Mouse (Mus musculus) spleen, adult 2 months (tissue): ENCODE data around the gene Gipc1. TPM values are rescaled to one million over a fixed set of nuclear protein-coding genes. Genes with fewer than 3 reads are reported as not detected.

Experiments
- DNase-seq, 2 experiments: peaks; one replicate each; pipeline versions ENCODE4 v3.0.0 to v3.0.0-alpha.2; 2012 to 2021; ENCODE audit warnings: low spot score in 2 of 2, low read depth in 1 of 2
- H3K27ac ChIP-seq: fragments of 200-500 bp; 2 replicates; pipeline ENCODE4 v1.5.1; 2012; ENCODE audit warnings: low read length, inconsistent platforms; ENCODE audit not compliant: insufficient read depth
- H3K27me3 ChIP-seq: fragments of 200-500 bp; 2 replicates; pipeline ENCODE4 v1.6.1; 2012; ENCODE audit warnings: mild to moderate bottlenecking, moderate library complexity, low read length, inconsistent platforms; ENCODE audit not compliant: control insufficient read depth, insufficient read depth
- H3K36me3 ChIP-seq: fragments of 200-500 bp; 2 replicates; pipeline ENCODE4 v1.6.1; 2012; ENCODE audit warnings: mild to moderate bottlenecking, low read length, inconsistent platforms; ENCODE audit not compliant: control insufficient read depth, insufficient read depth
- H3K4me1 ChIP-seq: fragments of 200-500 bp; 2 replicates; pipeline ENCODE4 v1.6.1; 2011; ENCODE audit warnings: inconsistent platforms; ENCODE audit not compliant: control insufficient read depth, insufficient read depth, insufficient read length
- H3K4me3 ChIP-seq: fragments of 200-500 bp; 2 replicates; pipeline ENCODE4 v1.5.1; 2011; ENCODE audit warnings: mild to moderate bottlenecking, inconsistent platforms; ENCODE audit not compliant: insufficient read depth, insufficient read length; ENCODE audit errors: extremely low read depth
- CTCF ChIP-seq: fragments of 200-500 bp; IDR thresholded peaks from 2 replicates; pipeline ENCODE4 v1.5.1; 2011; ENCODE audit warnings: mild to moderate bottlenecking, inconsistent platforms; ENCODE audit not compliant: insufficient read depth, insufficient read length, insufficient replicate concordance; ENCODE audit errors: extremely low read depth
- POLR2A ChIP-seq: fragments of 200-500 bp; IDR thresholded peaks from 2 replicates; pipeline ENCODE4 v1.6.1; 2011; ENCODE audit warnings: low read depth, low read length, inconsistent platforms
- WGBS: fragments of 180-500 bp; shearing (Covaris S2); methylation state at CpG from one replicate; pipeline ENCODE4 v1.1.7; 2018; 5-methylcytosine and 5-hydroxymethylcytosine counted together
- polyA plus RNA-seq: library from polyadenylated mRNA; depleted of rRNA; stranded (reverse); fragments of >200 nt; gene quantifications from 2 replicates; pipeline ENCODE4 v1.2.3, GENCODE M21; 2012

Gene Gipc1
- polyA plus RNA-seq, 1 experiment = 27.7 TPM

GRCm38 (mm10) chr8:83665969-83666865, 13.7 kb downstream of the Gipc1 start, which contains the start of gene Ptger1:
Gene Ptger1, plus strand, starts transcription at chr8:83666678.
- Histone ChIP-seq H3K27ac (no peak within 1 kb of the TSS), H3K36me3 (peaks cover 18% of the 10 kb centered on the region), H3K4me3 (no peak within 1 kb of the TSS), H3K27me3 (no peaks in the 10 kb centered on the region), H3K4me1 (peaks cover 13% of the 10 kb centered on the region)
- no peak for DNase-seq
- 34% methylated on average over 14 of the region's 14 CpGs for WGBS
- no peak for TF ChIP-seq POLR2A
- TF ChIP-seq CTCF = no peak

- H3K4me3 ChIP-seq = no peak overlapping the region
- 86% methylated on average over 3 of the region's 3 CpGs for WGBS
- H3K27ac ChIP-seq = no peak overlapping the region
- H3K27me3 ChIP-seq = no peaks in the 10 kb centered on the region
- peaks cover 13% of the 10 kb centered on the region for H3K4me1 ChIP-seq
- no peak for DNase-seq
- peaks cover 25% of the 10 kb centered on the region for H3K36me3 ChIP-seq
- no peak for TF ChIP-seq POLR2A
- no peak for TF ChIP-seq CTCF
These were observed 14.4 kb downstream of the Gipc1 start for GRCm38 (mm10) chr8:83666866-83667234.

GRCm38 (mm10) chr8:83667526-83667925, 15.0 kb downstream of the Gipc1 start:
- Histone ChIP-seq H3K27ac (no peak overlapping the region), H3K27me3 (no peaks in the 10 kb centered on the region), H3K36me3 (peaks cover 31% of the 10 kb centered on the region), H3K4me3 (no peak overlapping the region), H3K4me1 (peaks cover 11% of the 10 kb centered on the region)
- DNase-seq = no peak
- 82% methylated on average over 10 of the region's 10 CpGs for WGBS
- no peak for TF ChIP-seq CTCF
- no peak for TF ChIP-seq POLR2A

GRCm38 (mm10) chr8:83668010-83668916, 15.8 kb downstream of the Gipc1 start:
- H3K27me3 ChIP-seq = no peaks in the 10 kb centered on the region
- peaks cover 36% of the 10 kb centered on the region for H3K36me3 ChIP-seq
- peaks cover 9% of the 10 kb centered on the region; the same call in 1 of the 2 replicates for H3K4me1 ChIP-seq
- DNase-seq = peak; percentile 30 to 55
- TF ChIP-seq POLR2A (no peak), CTCF (peak; percentile 66; the same call in 1 of the 2 replicates)
- no peak overlapping the region for H3K27ac ChIP-seq
- no peak overlapping the region; the same call in 1 of the 2 replicates for H3K4me3 ChIP-seq
- 70% methylated on average over 80 of the region's 80 CpGs for WGBS

- 93% methylated on average over 16 of the region's 16 CpGs for WGBS
- Histone ChIP-seq H3K4me1 (peaks cover 9% of the 10 kb centered on the region; the same call in 1 of the 2 replicates), H3K4me3 (no peak overlapping the region), H3K36me3 (peaks cover 42% of the 10 kb centered on the region), H3K27me3 (no peaks in the 10 kb centered on the region), H3K27ac (no peak overlapping the region)
- DNase-seq = no peak
- TF ChIP-seq CTCF (no peak), POLR2A (no peak)
These were observed 16.5 kb downstream of the Gipc1 start for GRCm38 (mm10) chr8:83669013-83669412.

- Histone ChIP-seq H3K27me3 (no peaks in the 10 kb centered on the region), H3K4me1 (peaks cover 7% of the 10 kb centered on the region; the same call in 1 of the 2 replicates), H3K36me3 (peaks cover 53% of the 10 kb centered on the region), H3K27ac (no peak overlapping the region), H3K4me3 (no peak overlapping the region)
- TF ChIP-seq POLR2A (no peak), CTCF (no peak)
- WGBS = 77% methylated on average over 5 of the region's 5 CpGs
- DNase-seq = no peak
These were observed 20.5 kb downstream of the Gipc1 start for GRCm38 (mm10) chr8:83672936-83673335.
